Mouse (Mus musculus) heart, adult 8-10 months (tissue): ENCODE measurements around the gene Akt3. TPM values are rescaled to one million over a fixed set of nuclear protein-coding genes. Genes with fewer than 3 reads are reported as not detected.

Source experiments
- DNase-seq: peaks from one replicate; pipeline ENCODE4 v3.0.0; 2022; ENCODE audit warnings: low spot score
- total RNA-seq, 4 experiments: library from RNA; stranded (reverse); gene quantifications; 2 replicates each; pipeline ENCODE4 v1.2.4; 2022

The Akt3 gene
- total RNA-seq, 4 experiments from 2014 or later = 16.6 to 19.8 (median 18.6) TPM

DNA sequence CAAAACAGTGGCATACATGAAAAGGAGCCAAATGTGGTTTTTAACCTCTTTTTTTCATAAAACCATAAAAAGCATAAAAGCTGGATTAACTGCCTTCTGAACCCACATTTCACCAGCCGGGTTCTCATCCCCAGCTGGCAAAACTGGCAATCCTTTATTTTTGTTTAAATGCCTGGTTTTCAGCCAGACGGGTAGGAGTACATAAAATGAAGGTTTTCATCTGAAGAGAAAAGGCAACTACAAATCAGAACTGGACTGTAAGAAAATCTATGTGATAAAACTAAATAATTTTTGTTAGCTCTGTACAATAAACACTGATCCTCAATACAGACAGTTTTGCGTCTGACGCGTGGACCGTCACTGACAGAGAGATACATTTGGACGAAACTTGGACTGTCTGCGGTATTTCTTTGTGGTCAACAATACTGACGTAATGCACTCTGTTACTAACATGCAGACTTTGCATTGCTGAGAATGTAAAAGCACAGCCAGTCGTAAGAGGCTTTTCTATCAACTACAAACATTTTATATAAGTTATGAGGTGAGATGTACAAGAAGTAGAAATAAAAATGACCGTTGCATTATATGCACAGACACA lies 206.5 kb downstream of the Akt3 start:
- DNase-seq = no peak

DNA sequence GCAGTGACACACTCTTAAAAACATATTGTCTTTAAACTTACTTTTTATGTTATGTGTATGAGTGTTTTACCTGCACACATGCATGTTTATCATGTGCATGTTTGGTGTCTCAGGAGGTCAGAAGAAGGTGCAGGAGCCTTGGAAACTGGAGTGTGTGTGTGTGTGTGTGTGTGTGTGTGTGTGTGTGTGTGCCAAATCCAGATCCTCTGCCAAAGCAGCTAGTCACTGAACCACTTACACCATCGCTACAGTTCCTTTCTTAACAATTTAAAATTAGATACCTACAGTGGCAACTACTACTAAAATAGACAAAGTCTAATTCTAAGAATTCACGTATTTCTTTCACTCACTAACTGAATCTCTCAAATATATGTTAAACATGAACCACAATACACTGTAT lies 209.2 kb downstream of the Akt3 start:
- DNase-seq = no peak

DNA sequence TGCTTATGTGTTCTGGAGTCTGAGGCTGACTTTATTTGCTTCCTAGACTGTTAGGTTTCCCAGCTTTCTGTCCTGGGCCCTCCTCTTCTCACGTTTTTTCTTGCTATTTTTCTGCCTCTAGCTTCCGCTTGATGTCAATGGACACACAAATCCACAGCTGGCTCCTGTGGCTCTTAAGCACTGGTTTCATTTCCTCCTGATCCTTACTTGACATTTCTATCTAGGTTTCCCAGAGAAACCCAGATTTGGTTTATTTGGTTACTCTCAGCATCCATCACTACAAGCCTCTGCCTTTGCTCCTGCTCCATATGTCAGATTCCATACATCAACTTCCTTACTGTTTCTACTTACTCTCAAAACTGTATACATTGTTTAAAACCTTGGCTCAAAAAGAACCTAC lies 211.0 kb downstream of the Akt3 start:
- no peak for DNase-seq

DNA sequence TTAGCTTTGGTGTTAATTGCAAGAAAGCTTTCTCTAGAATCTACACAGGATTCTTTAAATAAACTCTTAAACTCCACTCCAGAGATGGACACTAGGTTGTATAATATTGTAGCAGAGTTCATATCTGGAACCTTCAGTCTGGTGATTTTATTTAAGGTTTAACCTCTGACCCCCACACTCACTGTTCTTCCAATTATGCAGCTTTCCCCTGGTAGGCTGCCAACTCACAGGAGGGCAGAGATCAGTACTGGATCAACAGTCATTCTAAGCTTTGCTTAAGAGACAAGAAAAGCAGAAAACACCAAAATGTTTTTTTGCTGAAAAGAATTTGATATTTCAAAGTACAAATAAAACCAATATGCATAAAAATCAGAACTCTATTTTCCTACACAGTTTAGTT lies 212.1 kb downstream of the Akt3 start:
- DNase-seq = no peak

DNA sequence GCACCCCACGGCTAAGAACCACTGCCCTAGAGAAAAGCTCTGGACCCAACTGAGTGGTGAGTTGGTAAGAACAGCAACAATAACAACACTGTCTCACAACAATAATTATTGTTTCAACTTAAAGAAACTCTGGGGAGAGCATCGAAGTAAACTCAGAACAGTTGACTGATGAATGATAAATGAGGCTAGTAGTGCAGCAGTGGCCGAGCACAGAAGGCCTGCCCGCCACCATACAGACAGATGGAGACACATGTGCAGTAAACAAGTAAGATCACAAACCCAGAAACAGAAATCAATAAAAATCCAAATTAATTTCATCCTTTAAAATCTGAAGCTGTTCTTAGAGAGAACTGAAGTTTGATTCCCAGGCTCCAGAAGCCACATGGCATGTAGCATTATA lies 217.9 kb downstream of the Akt3 start:
- DNase-seq = no peak

DNA sequence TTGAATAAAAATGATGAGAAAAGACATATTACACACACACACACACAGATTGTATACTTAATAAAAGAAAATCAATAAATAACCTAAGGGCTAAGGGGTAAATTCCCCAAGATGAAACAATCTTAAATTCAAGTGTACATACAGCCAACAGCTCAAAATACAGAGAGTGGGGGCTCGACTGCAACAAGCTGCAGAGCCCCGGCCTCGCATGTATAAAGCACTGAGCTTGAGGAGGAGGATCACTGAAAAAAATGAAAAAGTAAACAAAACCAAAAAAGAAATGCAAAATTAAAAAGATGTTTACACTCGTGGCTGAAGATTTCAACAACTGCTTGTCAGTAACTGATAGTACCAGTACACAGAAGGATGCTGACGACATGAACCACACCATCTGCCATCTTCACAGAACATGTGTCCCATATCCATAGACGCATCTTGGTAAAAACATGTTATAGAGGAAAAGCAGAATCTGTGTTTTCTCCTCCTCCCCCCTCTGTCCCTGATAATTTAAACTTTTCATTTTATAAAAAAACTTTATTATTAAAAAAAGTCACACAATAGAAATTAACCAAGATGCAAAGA lies 218.8 kb downstream of the Akt3 start:
- DNase-seq = no peak

DNA sequence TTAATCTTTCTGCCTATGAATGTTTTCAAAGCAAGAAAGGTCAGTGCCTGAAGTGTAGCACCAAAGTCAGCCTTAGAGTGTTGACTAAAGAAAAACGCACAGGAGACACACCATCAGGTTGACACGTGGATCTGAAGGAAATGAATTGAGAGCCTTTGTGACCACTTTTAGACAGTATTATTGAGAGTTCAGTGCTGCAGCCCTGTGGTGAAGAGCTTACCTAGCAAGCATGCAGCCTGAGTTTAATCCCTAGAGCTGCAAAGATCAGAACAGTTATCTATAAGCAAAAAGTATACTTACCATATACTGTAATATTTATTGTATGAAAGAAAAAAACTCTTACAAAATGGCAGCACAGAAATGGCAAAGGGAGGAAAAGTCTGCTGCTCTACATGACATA lies 219.6 kb downstream of the Akt3 start:
- no peak for DNase-seq

DNA sequence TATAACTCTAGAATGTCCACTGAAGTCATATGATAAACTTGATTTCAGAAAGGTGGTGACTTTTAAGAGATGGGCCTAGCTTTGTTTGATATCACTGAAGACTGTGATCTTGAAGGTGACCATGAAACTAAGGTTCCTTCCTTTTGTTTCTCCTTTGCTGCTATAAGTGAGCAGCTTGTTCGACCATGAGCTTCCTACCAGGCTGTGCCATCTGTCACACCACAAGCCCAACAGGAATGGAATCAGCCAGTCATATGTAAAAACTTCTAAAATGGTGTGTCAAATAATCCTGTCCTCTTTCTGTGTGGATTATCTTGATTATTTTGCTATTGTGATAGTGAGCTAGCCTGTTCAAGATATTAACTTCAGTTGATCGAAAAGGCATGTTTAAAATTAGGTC lies 222.5 kb downstream of the Akt3 start:
- no peak for DNase-seq

DNA sequence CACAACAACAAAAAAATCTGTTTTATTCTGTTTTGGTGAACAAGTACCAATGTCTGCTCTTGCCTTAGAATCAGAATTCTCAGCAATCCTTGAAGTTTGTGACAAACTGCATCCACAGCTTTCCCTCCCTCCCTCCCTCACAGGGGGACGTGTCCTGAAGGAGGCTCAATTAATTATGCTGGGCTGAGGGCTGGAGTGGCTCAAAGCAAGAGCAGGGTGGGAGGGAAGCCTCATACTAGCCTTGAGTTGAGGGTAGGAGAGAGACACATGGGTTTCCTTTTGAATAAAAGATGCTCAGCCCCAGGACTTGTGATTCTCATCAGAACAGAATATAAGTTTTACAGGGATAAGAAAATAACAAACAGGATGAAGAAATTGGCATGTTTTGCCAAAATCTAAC lies 225.8 kb downstream of the Akt3 start:
- DNase-seq = no peak

DNA sequence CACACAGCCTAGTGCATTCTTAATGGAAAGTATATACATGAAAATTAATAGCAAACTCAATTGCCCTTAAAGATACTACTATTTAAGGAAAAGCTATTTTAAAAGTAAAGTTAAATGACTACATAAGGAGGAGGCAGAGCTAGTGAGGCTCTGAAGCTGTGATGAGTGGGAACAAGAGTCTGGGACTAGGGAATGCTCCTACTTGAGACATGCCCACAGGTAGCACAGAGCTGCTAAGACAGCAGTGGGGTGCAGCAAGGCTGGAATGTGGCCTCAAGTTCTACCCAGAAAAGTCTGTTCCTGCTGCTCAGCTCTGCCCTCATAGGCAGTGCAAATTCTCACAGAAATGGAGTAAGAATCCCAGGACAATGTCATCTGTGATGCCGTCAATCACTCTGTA lies 226.8 kb downstream of the Akt3 start:
- DNase-seq = no peak

DNA sequence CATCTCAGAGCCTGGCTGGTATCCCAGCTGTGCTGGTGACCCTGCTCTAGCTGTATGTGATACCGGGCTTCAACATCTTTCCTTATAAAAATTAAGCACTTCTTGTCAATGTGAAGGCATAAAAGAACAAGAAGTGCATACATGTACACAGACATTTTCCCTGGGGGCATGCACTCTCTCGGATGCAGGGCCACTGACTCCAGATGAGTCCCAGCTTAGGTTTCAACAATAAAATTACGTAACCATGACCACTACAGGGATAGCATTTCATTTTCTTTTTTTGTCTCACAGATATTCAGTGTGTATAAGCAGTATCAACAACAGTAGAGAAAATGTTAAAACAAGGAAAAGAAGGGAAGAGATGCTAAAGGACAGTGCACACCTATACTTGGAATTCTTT lies 227.3 kb downstream of the Akt3 start:
- DNase-seq = no peak

DNA sequence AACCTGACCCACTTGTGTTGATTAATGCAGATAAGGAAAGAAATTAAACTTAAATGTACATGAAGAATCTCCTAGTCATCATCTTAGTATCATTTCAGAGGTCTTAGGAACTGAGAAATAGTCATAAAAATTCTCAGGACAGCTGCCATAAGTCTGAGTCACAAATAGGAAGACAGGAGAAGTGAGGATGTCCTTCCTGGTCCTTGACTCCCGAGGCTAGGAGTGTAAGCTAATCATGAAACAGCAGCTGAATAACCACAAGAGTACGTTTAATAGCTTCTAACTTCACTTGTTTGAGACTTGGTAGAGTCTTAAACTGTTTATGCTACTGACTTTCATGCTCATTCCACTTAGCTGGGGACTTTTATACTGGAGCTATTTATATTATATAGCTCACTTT lies 229.0 kb downstream of the Akt3 start:
- no peak for DNase-seq

DNA sequence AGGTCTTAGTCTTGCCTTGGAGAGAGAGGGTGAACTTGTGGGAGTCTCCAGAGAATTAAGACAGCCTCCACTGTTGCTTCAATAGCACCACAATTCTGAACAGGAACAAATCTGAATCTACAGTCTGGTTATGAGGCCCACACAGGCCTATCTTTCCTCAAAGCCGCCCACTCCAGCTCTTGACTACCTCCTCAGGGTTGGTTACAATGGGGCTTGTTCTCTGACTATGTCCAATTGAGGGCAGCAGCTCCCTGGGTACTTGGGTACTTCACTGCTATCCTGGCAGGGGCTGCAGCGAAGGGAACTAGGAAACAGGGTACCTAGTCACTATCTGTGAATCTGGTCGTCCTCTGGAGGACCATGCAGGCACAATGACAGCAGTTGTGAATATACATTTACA lies 230.3 kb downstream of the Akt3 start:
- DNase-seq = no peak

DNA sequence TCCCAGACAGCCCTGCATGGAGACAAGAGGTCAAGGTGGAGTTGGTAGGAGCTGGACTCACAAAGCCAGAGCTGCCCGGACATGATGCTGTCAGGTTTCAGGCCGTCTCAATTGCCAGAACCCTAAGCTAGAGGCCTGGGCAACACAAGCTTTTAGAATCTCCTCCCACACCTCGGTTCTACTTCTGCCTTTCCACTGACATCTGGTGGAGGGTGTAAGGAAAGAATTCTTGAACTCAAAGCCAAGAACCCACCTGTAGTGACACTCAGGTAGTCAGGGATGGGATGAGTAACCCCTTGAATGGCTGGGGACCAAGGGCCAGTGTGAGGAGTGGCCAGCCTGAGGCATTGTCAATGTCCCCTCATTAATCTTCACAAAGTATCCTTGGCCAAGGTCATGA lies 235.3 kb downstream of the Akt3 start:
- DNase-seq = no peak

DNA sequence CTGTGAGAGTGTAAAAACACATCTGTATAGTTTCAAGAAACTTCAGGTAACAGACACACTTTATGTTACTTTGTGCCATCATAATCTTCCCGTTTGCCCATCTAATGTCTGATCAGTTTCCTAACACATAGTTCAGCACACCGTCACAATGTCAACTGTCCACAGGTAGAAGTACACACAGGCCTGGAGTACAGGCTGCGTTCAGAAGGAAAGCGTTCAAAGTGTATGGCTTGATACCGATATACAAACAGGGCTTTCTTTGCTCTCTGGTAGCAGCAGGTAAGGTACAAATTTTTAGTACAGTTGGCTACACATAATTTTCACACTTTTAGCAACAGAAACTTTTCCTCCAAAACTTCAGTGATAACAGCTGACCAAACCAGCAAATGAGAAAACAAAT lies 238.3 kb downstream of the Akt3 start:
- no peak for DNase-seq

DNA sequence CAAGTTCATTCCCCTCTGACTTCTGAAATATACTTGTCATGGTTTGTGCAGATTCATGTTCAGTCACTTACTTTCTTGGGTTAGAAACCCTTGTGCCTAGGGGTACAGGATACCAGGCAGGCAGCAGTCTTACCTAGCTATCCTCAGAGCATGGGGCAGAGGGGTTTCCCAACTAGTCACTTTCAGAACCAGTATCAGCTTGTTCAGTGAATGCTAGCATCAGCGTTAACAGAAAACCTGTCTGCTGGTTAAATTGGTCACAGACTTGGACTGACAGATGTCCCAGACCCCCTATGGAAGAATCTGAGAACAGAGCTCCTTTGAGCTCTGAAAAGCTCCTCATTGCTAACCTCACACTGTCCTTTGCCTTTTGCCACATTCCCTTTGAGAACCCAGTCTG lies 239.3 kb downstream of the Akt3 start:
- DNase-seq = no peak

DNA sequence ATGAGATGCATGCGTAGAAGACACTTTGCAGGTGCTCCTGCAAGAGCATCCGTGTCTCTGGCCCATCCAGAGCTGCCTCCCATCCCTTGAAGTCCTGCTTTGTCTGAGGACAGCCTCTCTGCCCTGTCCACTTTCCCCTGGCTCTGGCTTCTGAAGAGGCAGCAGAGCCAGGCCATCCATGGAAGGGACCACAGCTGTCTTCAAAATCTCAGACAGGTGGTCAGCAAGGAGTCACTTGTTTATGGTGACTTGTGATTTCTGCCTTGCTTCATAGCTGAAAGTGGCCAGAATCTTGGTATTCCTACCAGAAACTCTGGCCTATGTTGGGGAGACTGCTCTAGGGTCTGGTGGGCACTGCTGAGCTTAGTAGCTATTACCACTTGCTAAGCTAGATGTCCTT lies 241.3 kb downstream of the Akt3 start:
- DNase-seq = no peak

DNA sequence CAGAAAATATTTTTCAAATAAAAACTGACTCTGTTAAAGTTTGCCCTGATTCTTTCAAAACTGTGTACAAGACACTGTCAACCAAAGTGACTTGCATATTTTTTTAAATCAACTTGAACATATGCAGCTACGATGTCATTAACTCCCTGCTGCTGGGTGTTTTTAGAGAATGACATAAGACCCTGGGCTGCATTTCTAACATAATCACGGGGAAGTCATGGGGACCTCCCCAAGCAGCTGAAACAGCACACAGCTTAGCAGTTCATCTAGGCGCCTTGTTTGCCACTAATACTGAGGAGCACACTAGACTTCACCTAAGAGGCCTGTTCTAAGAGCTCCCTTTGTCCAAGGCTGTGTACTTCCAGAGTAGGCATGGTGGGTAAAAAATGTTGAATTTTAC lies 242.1 kb downstream of the Akt3 start:
- no peak for DNase-seq

DNA sequence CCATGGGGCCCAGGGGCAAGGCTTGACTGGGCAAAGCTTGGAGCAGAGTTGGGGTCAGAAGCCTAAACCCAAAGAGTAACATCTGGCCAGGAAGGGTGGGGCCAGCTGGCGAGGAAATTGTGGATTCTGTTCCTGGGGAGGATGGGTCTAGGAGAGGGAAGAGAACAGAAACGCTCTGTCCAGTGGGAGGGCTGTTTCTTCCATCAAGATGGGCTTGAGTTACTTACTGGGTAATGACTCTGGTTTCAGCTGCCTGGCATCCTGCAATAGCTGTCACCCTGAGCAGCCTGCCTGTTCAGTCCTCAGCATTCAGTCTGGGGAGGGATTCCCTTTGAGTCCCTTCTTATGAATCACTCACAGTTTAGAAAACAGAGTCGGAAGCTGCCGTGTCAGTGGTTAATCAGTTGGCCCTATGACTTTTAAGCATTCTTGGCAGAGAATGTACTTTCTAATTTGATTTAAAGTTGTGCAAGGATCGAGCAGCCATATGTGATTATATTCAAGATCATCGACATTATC lies 243.0 kb downstream of the Akt3 start:
- DNase-seq = peak; percentile 20

DNA sequence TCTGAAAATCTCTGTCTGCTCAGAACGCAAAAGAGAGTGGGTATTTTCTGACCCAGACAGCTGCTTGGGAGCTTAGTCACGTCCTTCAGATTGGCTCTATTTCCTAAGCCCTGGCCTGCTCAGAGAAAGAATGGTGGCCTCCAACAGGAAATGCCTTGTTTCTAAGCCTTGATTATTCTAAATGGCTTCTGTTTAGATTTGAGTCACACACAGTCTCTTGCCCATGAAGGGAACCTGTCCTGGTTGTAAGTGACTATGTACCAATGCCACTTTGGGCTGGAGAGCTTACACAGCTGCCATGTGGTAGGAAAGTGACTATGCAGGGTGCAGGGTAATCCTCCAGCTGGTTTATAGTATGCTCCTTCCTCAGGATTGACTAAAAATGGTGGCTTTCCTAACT lies 243.7 kb downstream of the Akt3 start:
- DNase-seq = peak; percentile 26

DNA sequence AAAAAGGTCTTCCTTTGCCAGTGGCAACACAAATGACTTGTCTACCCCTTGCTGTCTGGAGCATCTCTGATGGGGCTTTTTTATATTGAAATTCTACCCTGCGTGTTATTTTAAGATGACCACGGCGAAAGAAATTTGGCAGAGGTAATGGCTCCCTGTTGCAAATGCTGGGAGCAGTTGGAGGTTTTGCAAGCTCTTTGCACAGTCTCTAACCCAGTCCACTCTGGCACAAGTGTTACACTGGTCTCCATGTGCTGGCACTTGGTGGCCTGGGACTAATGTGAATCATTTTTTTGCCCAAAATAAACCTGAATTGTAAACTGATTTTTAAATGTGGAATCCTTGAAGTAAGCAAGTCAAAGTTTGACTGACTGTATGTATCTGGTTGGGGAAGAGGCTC lies 244.2 kb downstream of the Akt3 start:
- no peak for DNase-seq

DNA sequence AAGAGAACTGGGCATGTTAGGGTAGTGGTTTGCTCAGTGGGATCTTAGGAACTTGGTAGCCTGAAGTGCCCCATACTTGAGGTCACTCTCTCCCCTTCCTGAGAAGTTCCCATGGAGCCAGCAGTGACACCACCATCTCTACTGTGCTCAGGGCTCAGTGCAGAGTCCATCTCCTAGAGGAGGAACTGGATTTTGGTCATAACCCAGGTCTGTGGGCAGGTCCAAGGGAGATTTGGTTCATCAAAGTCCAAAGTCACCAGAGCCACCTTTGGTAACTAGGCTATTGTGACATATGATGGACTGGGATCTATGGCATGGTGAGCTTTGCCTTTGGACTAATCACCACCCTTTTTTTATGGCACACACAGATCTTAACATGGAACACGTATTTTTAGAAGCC lies 244.7 kb downstream of the Akt3 start:
- no peak for DNase-seq

DNA sequence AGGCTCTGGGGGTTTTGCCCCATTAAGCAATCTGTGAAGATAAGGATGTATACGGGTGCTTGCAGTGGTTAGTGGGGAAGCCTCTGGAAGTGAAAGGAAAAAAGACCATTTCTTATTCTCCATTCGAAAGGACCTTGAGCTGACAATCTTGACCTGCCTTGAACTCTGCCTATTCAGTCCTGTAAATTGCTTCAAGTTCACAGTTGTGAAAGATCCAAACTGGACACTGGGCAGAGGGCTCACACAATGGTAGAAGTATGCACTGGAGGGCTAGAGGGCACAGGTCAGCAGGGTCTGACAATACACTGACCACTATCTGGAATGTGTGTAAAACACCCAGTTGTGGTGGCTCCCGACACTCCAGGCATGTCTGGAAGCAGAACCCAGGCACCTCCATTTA lies 245.2 kb downstream of the Akt3 start:
- DNase-seq = no peak

DNA sequence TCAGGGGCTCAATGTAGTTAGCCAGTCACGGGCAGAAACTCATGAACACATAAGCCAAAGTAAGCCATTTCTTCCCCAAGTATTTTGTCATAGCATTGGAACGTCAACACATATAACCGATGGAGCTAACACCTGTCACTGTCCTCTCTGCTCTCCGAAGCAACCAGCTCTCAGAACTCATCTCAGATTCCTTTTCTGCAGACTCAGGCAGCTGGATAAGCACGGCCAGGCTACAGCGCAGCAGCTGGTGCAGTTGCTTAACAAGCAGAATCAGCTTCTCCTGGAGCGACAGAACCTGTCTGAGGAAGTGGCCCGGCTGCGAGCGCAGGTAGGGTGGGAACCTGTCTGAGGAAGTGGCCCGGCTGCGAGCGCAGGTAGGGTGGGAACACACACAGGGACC lies 246.3 kb downstream of the Akt3 start:
- DNase-seq = no peak
